Mouse (Mus musculus) cerebellum, adult (tissue): ENCODE measurements around the gene Ddah2.
A peak's percentile ranks its signal among the peaks of the same experiment; 100 is the strongest.

Experiments
- ATAC-seq: cut with Nextera tagmentation; 2 replicates; pipeline ENCODE4 v1.9.2; 2017; ENCODE audit warnings: mild to moderate bottlenecking, moderate library complexity, mixed read lengths; ENCODE audit not compliant: insufficient number of reproducible peaks, low FRiP score, low TSS enrichment

The Ddah2 gene

DNA sequence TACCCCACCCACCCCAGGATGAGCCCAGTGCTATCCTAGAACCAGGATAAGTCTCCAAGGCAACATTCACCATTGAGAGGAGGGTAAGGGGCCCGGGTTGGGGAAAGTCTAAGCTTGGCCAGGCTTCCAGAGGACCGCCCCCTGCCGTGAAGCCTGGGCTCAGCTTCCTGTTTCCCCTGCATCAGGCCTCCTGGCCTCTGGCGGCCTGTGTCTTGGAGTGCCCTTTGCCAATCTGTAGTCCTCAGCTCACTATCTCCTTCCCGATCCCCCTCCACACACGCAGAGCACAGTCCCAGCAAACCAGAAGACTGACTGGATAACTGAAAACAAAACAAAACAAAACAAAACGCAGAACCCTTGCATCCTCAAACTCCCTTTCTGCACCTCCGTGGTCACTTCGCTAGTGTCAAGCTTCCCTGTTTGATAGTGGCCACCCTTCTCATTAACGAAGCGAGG, 9.2 kb upstream of the Ddah2 start, which contains the start of gene Clic1:
Gene Clic1 (plus strand): TSS at position 406 of the 456 bp plus-strand sequence.
- no peak for ATAC-seq

DNA sequence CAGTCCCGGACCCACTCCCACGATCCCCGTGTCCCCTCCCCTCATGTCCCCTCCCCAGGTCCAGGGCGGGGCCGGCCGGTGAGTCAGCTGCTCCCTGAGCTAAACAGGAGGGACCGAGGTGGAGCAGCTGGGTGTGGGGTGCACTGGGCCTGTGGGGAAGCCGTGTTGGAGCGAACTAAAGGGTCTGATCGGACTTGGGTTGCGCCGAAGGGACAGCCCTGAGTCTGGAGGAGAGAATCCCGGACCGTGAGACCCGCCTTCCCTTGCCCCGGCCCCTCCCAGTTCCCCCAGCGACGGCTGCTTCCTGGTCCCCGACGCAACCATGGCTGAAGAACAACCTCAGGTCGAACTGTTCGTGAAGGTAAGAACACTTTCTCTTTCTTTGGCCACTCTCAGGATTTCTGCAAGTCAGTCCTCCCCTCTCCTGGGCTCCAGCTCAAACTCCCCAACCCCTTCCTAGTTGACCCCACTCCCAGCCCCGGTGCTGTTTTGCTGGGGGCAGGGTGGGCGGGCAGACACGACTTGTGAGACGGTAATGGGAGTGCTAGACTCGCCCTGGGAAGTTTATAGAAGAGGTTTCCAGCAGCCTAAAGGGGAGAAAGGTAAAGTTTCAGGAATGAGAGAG, 8.6 kb upstream of the Ddah2 start:
- no peak for ATAC-seq

DNA sequence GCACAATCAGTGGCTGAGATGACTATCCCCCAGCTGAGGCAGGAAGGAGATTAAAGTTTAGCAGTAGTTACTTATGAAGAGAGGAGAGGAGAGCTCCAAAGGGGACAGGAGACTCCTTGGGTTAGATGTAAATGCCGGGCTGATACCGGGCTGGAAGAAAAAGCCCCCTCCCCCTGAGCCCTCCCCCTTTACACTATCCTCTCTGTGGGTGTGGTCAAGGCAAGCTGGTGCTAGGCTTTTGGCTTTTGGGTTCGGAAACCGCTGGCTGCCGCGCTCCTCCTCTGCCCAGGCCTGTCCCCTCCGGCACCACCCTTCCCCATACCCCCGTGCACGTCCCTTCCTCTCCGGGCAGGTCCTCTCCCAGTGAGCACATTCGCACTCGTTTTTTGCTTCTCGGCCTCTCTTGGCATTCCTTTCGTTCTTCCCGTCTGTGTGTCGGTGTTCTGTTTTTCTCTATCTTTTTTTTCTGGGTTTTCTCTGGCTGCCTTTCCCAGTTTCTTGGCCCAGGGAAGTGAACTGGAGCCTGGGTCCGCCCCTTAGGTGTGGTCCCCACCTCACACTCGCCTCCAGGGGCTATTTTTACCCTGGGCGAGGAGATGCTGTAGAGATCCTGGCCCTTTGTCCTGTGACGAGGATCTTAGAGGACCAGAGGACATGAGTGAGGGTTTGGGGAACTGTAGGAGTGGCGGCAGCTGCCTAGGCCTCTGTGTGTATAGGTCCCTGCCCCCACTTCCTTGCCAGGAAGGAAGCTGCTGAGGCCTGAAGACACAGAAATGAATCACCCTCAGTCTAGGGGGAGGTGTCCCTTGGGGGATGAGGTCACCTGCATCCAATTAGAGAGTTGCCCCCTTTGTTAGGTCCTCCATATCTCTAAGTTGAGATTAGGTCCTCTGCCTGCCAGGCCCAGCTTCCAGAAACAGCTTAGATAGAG, 7.4 kb upstream of the Ddah2 start:
- 0 out of 2 replicates have a peak, but pooled peaks have one; percentile 33 for ATAC-seq

DNA sequence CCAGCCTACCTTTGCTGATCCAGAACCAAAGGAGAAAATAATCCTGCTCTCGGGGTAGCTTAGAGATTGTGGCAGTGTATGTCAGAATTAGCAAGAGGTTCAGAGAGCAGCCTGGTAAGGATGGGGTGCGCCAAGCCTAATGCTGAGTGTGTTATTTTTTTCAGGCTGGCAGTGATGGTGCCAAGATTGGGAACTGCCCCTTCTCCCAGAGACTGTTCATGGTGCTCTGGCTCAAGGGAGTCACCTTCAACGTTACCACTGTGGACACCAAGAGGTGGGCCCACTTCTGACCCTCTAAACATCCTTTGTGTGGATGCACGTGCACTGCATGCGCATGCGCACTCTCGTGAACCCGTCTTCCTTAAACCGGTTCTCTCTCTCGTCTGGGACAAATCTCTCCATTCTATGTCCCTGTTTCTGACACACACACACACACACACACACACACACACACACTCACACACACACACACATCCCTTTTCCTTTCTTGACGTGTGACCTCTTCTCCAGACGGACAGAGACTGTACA, 6.5 kb upstream of the Ddah2 start:
- ATAC-seq: no peak

DNA sequence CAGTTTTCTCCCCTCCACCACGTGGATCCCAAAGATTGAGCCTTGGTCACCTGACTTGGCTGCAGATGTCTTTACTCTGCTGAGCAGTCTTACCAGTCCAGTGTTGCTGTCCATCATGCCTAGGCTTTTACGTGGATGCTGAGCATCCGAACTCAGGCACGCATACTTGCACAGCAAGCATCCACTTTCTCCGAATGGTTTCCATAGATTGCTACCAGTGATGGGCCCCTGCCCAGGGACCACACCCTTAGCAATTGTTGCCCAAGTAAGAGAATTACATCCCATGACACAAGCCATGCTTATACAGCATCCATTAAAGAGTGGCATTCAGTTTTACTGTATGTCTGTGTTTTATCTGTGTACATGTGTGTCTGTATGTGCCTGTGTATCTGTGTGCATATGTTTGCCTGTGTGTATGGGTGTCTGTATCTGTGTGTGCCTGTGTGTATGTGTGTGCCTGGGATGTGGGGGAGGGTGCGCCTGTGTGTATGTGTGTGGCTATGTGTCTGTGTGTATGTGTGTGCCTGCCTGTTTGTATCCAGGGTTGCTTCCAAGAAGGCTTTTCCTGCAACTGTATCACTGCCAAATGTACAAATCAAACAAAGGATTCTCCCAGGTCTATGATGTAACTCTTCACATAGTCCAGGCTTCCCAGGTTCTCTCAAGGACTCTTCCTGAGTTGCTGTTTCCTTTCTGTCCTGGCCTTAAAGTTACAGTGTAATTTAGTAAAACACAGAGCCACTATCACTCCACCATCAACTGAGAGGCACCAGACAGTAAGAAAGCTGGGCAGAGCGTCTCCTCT, 2.9 kb upstream of the Ddah2 start:
- no peak for ATAC-seq

DNA sequence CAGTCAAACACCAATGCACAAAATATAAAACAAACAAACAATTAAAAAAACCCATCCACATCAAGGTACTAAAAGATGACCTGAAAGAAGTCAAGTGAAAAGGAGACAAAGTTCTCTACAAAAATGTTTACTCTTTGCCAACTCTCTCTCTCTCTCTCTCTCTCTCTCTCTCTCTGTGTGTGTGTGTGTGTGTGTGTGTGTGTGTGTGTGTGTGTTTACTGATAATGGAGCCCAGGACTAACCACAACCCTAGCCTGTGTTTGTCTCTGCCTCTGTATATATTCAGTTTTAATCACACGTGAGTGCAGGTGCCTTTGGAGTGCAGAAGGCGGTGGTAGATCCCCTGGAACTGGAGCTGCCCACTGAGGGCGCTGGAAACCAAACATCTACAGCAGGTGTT, 1.7 kb upstream of the Ddah2 start:
- no peak for ATAC-seq

DNA sequence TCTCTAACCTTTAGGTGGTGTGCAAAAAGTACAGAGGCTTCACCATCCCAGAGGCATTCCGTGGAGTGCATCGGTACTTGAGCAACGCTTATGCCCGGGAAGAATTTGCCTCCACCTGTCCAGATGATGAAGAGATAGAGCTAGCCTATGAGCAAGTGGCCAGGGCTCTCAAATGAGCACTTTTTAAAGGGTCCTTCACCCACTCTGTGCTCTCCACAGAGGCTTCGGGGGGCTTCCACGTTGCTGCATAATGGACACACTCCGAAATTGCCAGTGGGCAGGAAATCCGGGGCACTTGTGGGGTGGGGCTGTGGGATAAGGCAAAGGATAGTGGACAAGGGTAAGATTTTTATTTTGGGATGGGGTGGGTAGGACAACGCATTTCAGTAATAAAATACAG, 519 bp upstream of the Ddah2 start:
- ATAC-seq: no peak

DNA sequence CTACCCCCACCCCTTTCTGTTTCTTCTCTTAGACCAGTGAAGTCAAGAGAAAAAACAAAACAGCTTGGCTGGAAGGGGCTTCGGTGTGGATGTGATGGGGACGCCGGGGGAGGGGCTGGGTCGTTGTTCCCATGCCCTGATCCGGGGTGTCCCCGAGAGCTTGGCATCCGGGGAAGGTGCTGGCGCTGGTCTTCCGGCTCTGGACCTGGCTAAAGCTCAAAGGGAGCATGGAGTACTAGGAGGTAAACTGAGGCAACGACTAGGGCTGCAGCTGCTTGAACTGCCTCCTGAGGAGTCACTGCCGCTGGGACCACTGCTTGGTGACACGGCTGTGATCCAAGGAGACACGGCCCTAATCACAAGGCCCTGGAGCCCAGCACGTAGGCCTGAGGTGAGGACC, 1.2 kb downstream of the Ddah2 start:
- ATAC-seq: no peak

DNA sequence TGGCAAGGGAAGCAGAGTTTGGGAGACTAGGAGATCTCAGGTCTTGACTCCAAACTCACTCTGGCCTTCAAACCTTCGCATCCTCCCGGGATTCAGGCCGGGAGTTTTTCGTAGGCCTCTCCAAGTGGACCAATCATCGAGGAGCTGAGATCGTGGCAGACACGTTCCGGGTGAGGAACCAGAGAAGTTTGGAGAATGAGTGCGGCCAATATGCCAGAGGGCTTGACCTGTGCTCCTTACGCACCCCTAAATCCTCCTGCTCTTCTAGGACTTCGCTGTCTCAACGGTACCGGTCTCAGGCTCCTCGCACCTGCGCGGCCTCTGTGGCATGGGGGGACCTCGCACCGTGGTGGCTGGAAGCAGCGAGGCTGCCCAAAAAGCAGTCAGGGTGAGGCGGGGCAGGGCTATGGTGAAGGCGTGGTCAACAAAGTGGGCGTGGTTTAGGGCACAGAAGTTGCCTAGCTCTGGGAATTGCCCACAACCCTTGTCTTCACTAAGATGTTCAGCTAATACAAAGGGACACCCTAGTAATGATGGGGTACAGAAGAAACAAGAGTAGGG, 2.0 kb downstream of the Ddah2 start:
- ATAC-seq: no peak

DNA sequence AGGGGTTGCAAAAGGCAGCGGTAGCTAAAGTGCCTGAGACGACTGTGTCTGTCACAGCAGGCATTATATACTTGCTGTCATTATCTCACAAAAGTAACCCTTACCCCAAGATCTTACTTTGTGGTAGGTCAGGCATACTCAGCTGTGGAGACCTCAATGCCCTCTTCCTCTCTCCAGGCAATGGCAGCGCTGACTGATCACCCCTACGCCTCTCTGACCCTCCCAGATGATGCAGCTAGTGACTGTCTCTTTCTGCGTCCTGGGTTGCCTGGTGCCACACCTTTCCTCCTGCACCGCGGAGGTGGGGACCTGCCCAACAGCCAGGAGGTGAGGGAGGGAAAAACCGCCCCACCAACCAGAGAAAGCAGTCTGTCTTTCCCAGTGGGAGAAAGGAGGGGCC, 2.5 kb downstream of the Ddah2 start:
- no peak for ATAC-seq

DNA sequence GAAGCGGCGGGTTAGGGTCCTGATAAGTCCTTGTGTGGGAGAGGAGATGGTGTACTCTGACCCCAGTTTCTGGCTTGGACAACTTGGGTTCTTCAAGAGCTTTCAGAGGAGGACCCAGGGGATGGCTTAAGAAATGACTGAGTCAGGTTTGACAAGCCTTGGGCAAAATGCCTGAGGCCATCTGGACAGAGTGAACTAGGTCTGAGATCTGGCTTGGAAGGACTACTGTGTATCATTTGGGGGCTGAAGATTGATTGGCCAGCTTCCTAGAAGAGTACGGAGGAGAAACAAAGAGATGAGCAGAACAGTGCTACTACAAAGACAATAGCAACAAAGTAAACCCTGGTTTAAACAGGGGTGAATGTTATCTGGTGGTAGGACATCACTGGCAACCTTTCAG, 4.6 kb downstream of the Ddah2 start:
- no peak for ATAC-seq

DNA sequence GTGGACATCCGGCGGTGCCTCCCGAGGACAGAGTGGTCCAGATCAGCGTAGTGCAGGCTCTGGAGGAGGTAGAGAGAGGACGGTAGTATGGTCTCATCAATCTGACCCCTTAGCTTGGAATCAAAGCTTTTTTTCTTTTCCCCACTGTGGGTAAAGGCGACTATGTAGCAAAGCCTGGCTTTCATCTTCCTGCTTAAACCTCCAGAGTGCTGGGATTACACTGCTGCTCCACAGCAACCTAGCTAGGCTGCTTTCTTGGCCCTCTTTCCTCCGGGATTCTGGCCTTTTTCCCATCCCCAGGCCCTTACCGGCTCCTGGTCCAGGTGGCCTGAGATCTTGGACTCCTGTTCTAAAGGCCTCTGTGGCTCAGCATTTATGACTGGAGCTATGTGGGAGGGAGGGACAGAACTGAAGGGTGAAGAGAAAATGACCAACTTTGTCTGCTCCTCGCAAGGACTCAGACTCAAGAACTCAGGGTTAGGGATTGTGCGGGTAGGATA, 5.6 kb downstream of the Ddah2 start:
- no peak for ATAC-seq

DNA sequence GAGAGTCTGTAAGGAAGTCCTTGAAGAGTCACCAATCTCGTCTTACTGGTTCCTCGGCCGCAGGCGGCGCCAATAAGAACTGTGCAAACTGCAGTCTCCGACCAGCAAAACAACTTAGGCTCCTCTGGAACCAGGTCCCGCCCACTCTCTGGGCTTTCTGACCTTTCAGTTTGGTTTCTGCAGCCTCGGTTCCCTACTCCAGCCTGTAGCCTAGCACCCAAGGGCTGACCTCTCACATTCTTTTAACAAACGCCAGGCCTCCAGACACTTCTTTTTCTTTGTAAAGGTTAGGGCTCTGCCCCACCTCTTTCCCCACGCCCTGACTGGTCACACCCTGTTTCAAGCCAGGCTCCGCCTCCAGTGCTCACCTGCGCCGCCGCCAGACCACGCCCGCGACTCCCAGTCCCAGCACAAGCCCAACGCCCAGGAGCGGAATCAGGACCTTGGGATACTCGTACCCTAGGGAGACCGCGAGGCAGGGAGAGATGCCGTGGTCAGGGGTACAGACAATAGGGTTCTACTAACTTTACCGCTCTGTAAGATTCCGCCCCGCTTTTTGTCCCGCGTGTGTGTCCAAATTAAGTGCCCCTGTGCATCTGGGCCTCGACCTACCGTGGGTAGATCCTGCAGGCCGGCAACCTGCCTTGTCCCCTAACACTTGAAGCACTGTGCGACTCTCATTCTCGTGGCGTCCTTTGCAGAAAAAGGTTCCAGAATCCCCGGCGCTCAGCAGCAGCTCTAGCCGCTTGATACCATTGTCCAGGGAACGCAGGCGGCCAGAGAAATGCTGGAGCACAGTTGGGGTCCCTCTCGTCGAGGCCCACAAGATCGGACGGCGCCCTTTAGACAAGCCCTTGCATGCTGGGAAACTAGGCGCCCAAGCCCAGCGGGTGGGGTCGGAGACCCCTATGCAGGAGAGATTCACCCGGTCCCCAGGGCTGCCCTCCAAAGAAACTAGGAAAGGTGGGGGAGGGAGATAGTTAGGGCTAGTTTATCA, 6.4 kb downstream of the Ddah2 start, which contains the start of gene Ly6g6c:
Gene Ly6g6c (plus strand): TSS at position 438 of the 997 bp plus-strand sequence.
- no peak for ATAC-seq

DNA sequence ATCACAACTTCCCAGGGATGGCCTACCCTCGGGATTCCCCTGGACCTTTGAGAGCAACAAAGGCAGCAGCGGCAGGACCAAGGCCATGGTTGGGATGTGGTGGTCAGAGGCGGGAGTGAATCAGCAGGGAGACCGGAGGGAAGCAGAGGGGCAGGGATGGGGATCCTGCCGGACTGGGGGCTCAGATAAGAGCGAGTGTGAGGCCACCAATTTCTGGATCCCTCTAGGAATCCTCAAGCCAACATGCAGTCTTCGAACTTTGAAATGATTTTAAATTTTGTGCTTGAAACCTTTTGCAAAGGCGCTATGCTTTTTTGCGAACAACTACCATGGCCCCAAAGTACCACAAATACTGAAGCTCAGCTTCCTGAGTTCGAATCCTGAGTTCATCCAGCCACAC, 7.2 kb downstream of the Ddah2 start, which contains the start of gene Mpig6b:
Gene Mpig6b (minus strand): TSS at position 101 of the 400 bp plus-strand sequence.
- no peak for ATAC-seq

DNA sequence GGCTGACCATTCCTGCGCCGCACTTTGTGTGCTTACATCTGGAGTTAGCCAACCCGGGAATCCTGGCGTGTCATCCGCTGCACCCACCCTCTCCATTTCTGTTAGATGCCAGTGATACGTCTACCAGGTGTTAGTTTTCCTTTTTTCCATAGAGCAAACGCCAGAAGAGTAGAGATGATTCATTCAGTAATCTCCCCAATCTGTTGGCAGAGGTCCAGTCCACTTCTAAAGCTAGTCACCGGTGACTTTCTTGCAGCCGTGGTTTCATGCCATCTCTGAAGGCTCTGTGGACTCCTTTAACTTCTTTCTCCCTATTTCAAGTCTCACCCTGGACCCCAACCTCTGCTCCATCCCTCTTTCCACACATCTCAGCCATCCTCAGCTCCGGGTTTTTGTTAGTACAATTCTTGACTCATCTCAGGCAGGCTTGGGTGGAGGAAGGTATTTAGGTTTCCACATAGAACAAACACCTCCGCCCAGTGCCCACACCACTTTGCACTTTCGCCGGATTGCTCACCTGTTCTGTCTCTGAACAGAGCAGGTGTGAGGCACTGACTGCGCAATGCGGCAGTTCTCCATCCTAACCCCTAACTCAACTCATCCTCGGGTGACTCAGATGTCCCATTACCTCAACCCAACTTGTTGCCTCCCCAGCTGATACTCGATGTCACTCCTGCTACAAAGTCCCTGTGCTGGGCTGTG, 9.5 kb downstream of the Ddah2 start:
- no peak for ATAC-seq

DNA sequence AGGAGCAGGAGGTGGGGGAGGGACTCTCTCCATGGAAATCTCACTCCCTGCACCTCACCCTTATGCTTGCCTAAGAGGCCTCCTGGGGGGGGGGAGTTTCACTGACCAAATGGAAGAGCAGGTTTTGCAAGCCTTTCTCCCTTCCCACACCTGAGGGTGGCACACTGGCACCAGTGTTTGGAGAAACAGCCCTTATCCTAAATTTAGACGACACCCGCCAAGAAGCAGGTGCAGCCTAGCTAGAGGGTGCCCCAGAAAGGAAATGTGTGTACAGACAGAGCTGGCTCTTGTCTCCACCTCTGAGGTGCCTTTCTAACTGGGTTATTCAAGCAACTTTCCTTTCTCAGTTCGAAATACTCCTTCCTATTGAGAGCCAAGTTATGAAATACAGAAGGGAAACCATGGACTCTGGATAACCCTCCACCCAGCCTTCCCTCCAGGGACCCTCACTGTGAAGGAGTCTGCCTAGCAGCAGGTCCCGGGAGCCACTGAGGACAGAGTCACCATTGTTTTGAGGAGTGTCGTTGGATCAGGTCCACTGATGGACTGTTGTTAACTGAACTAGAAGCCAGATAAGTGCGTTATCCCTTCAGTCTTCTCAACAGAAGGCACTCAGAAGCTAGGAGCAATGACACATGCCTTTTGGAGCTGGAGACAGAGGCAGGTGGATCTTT, 11.9 kb downstream of the Ddah2 start:
- peak; percentile 87 for ATAC-seq

DNA sequence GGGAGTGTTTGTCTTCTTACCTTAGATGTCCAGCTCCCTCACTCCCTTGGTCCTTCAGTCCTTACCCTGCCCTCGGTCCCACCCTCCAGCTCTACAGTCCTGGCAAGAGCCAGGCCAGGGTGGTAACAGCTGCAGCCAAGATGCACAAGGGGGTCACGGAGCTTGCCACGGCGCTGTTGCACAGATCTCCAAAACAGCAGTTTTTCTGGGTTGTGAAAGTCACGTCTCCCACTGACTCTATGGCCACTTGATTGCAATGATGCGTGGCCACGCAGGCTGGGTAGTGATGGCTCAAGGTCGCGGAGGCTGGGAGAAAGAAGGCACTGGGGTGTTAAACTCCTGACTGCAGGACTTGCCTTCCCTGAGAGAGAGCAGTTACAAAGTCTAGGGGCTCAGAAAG, 12.6 kb downstream of the Ddah2 start:
- no peak for ATAC-seq

DNA sequence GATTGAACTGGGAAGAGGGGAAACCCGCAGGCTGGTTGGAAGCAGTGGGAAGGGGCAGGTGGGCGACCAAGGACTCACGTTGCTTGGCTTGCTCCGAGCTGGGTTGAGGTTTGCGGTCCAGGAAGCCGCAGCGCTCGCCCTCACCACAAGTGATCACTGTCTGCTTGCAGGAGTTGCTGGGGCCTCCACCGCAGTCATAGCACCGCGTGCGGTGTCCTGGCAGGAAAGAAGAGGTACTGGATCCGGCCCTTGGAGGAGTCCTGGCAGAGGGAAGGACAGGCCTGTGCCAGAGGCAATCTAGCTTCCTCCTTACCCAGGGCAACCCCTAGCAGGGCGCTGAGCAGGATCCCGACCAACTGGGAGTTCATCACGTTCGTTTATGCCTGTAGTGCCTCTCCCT, 15.3 kb downstream of the Ddah2 start:
- ATAC-seq: peak; percentile 57
